Mouse (Mus musculus) embryonic stem cell, embryonic (primary cell): Measurements from ENCODE around the gene Acan.

ENCODE experiments used
- CTCF ChIA-PET, 4 experiments: fragments of 300-600 bp in 2 of 4; fragments of 350-600 bp in 2 of 4; sonication (Branson Sonifier 250); formaldehyde crosslinking; loops; one replicate each; lab custom pipeline; 2022; ENCODE audit warnings: inconsistent platforms in 2 of 4; lab: Charles Lee
- POLR2A ChIA-PET, 4 experiments: fragments of 300-600 bp in 2 of 4; fragments of 350-600 bp in 2 of 4; sonication (Branson Sonifier 250); formaldehyde crosslinking; loops; one replicate each; lab custom pipeline; 2022; ENCODE audit warnings: antibody characterized with exemption in 4 of 4, inconsistent platforms in 1 of 4; lab: Charles Lee

Gene Acan

GRCm38 (mm10) chr7:79053383-79053889 lies at the start of gene Acan:
Gene Acan (plus strand): TSS chr7:79053483.
- CTCF ChIA-PET: interaction anchor here (0.6 to 2.0 kb wide), 14 partner anchors 12 to 191 kb away, joined by 3 to 10 read pairs (median 4); no protein-coding TSS in a partner anchor
- POLR2A ChIA-PET: interaction anchor here (0.5 to 1.5 kb wide), 18 partner anchors 10 to 462 kb away, joined by 3 to 9 read pairs (median 3); no protein-coding TSS in a partner anchor

GRCm38 (mm10) chr7:79021293-79021905 lies 31.9 kb upstream of the Acan start:
- POLR2A ChIA-PET: interaction anchor here in 1 of 4 experiments (1.0 kb wide), 1 partner anchor 38 kb away, joined by 4 read pairs; no protein-coding TSS in a partner anchor

GRCm38 (mm10) chr7:79029138-79029537 lies 24.1 kb upstream of the Acan start:
- POLR2A ChIA-PET: no interaction called here
- CTCF ChIA-PET: interaction anchor here in 2 of 4 experiments (0.6 to 0.7 kb wide), 2 partner anchors 27 to 60 kb away, joined by 3 read pairs; no protein-coding TSS in a partner anchor

More at GRCm38 (mm10) chr7:79021293-79021905, 31.9 kb upstream of the Acan start:
- CTCF ChIA-PET: interaction anchor here in 1 of 4 experiments (1.4 kb wide), 1 partner anchor 37 kb away, joined by 5 read pairs; no protein-coding TSS in a partner anchor

DNA sequence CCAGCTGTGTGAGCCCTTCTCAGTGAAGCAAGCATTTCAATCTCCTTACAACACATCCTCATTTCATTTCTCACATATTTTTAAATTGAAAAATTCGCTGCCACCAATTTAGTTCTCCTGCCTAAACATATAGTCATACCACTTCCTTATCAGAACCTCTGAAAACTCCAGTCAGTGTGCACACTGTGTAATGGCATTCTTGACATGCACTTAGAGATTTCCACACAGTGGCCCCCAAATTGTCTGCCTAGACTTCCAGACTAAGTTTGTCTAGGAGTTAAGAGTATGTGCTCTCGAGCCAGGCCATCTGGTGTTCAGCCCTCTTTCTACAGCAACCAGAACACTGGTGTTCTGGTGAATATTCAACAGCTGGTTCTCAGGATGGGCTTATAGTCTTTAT lies 19.5 kb upstream of the Acan start:
- CTCF ChIA-PET: no interaction called here
- POLR2A ChIA-PET: interaction anchor here in 1 of 4 experiments (1.5 kb wide), 1 partner anchor 25 kb away, joined by 3 read pairs; no protein-coding TSS in a partner anchor

- ChIA-PET CTCF (no interaction called here), POLR2A (interaction anchor here in 2 of 4 experiments (1.3 to 1.5 kb wide), 2 partner anchors 14 to 25 kb away, joined by 3 to 4 read pairs; no protein-coding TSS in a partner anchor)
These were observed 18.8 kb upstream of the Acan start for GRCm38 (mm10) chr7:79034521-79034920.

DNA sequence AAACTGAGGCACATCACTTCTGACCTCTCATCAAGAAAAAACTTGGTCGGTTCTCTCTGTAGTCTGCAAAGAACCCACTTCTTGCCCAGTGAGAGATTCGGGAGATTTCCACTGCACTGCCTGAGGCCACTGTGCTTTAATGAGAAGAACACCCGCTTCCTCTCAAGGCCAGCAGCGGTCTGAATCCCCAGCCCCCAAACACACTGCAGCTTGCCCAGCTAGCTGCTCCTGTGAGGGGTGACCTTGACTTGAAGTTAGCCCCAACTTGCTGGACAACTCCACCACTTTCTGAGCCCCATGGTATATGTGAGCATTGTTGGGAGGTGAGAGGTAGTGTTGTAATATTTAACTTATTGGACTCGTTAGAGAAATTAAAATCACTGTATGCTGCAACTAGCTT lies 1.2 kb upstream of the Acan start:
- ChIA-PET CTCF (interaction anchor here in 1 of 4 experiments (2.0 kb wide), 1 partner anchor 29 kb away, joined by 7 read pairs; no protein-coding TSS in a partner anchor), POLR2A (interaction anchor here in 1 of 4 experiments (0.6 to 0.7 kb wide), 2 partner anchors 12 to 38 kb away, joined by 3 read pairs; no protein-coding TSS in a partner anchor)

GRCm38 (mm10) chr7:79052521-79053382 lies 531 bp upstream of the Acan start:
- ChIA-PET CTCF (interaction anchor here in 3 of 4 experiments (0.6 to 2.0 kb wide), 9 partner anchors 28 to 191 kb away, joined by 3 to 10 read pairs (median 5); no protein-coding TSS in a partner anchor), POLR2A (interaction anchor here (0.5 to 1.4 kb wide), 12 partner anchors 13 to 195 kb away, joined by 3 to 9 read pairs (median 3); no protein-coding TSS in a partner anchor)

DNA sequence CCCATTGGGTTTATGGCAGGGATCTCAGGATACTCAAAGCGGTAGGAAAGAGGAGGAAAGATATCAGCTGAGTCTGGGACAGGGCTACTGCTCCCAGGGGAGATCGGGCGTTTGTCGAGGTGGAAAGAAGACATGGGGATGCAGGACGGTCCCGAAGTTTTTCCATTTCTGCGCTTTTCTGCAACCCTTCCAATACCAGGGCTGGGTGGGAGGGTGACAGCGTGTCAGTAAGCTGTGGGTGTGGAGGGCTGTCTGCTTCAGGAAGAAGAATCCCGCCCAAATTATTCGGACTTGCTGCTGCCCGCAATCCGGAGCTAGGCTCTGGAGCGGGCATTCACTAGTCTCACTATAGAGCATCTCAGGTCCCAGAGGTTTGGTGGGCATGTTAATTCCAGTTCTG lies 828 bp downstream of the Acan start:
- ChIA-PET POLR2A (interaction anchor here in 3 of 4 experiments (0.5 to 1.5 kb wide), 9 partner anchors 10 to 388 kb away, joined by 3 to 8 read pairs (median 3); no protein-coding TSS in a partner anchor), CTCF (interaction anchor here in 3 of 4 experiments (0.9 to 2.0 kb wide), 5 partner anchors 27 to 143 kb away, joined by 3 to 7 read pairs (median 5); no protein-coding TSS in a partner anchor)

DNA sequence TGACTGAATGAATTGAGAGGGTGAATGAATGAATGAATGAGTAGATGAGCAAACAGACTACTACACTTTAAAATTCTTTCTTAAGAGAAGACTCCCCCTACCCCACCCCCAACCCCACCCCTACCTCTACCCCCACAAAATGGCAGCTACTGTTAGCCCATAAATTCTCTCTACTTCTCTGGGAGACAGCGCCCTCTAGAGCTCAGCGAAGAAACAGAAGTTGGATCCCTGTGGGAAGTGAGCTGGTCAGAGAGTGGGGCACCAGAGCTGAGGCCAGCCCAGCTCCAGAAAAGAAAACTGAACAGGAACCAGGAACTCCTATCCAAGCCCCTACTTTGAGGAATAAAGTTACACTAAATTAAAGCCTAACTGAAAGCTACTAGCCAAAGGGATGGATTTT lies 5.3 kb downstream of the Acan start:
- ChIA-PET CTCF (interaction anchor here (0.5 to 2.0 kb wide), 93 partner anchors 8 to 727 kb away, joined by 3 to 16 read pairs (median 4); partner anchors contain the start of genes Isg20 (in 2 of the 4), Aen (in 1 of the 4) and Mfge8 (in 1 of the 4)), POLR2A (interaction anchor here in 3 of 4 experiments (0.6 to 1.6 kb wide), 8 partner anchors 9 to 220 kb away, joined by 3 to 5 read pairs (median 4); partner anchors contain the start of gene Aen (in 1 of the 3))

- POLR2A ChIA-PET: interaction anchor here in 2 of 4 experiments (0.6 to 2.4 kb wide), 2 partner anchors 133 to 171 kb away, joined by 4 to 11 read pairs; partner anchors contain the start of gene Aen (in 1 of the 2)
- CTCF ChIA-PET: interaction anchor here (0.8 to 2.1 kb wide), 9 partner anchors 9 to 19 kb away, joined by 3 to 9 read pairs (median 5); no protein-coding TSS in a partner anchor
These were observed 14.2 kb downstream of the Acan start for GRCm38 (mm10) chr7:79067466-79067865.

- ChIA-PET POLR2A (interaction anchor here in 3 of 4 experiments (0.7 to 2.4 kb wide), 3 partner anchors 8 to 172 kb away, joined by 3 to 11 read pairs (median 5); partner anchors contain the start of gene Aen (in 1 of the 3)), CTCF (interaction anchor here (0.5 to 2.1 kb wide), 10 partner anchors 9 to 278 kb away, joined by 3 to 9 read pairs (median 5); no protein-coding TSS in a partner anchor)
These were observed 14.9 kb downstream of the Acan start for GRCm38 (mm10) chr7:79068231-79068630.

DNA sequence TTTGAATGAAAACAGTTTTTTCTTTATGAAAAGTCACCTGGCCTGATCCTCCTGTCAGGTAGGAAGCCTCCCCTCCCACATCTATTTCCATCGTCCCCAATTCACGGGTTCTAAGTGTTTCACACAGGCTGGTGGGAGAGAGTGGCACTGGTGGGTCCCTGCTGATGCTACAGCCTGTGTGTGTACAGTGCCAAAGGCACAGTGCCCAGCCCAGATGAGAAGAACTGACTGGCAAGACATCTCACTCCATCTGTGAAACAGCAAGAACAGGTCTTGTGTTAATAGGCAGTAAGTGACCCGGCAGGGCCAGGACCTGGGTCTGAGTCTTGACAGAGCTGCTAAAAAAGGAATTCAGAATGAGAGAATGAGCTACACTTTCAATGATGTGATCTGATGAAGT lies 25.9 kb downstream of the Acan start:
- ChIA-PET POLR2A (interaction anchor here in 1 of 4 experiments (1.4 kb wide), 1 partner anchor 153 kb away, joined by 3 read pairs; no protein-coding TSS in a partner anchor), CTCF (interaction anchor here (0.5 to 4.1 kb wide), 7 partner anchors 9 to 1727 kb away, joined by 3 to 45 read pairs (median 5); no protein-coding TSS in a partner anchor)

- ChIA-PET POLR2A (interaction anchor here in 2 of 4 experiments (0.7 to 1.0 kb wide), 2 partner anchors 8 to 17 kb away, joined by 3 to 6 read pairs; no protein-coding TSS in a partner anchor), CTCF (interaction anchor here (0.6 to 4.1 kb wide), 50 partner anchors 8 to 1495 kb away, joined by 3 to 45 read pairs (median 4); partner anchors contain the start of genes Acan (in 1 of the 4) and Aen (in 1 of the 4))
These were observed 27.5 kb downstream of the Acan start for GRCm38 (mm10) chr7:79080572-79081399.

DNA sequence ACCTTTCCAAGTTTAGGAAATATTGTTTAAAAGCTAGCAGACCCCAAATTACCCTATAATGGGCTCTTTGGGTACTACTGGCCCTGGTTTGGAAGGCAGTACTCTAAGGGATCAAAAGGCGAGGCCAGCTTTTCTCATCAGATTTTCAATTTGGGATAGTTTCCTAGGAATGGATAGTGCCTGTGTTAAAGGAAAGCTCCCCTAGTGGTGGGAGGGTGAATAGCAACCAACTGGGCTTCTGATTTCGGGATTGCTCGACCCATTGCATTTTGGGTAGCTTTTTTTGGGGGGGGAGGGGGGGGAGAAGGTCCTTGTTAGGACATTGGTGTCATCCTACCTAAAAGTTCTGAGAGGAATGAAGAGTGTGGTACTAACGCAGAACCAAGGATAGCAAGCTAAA lies 35.8 kb downstream of the Acan start:
- POLR2A ChIA-PET: interaction anchor here in 3 of 4 experiments (0.6 to 1.3 kb wide), 25 partner anchors 8 to 1442 kb away, joined by 3 to 7 read pairs (median 4); partner anchors contain the start of genes Aen (in 1 of the 3), Hapln3 (in 1 of the 3) and Mesp2 (in 1 of the 3)
- CTCF ChIA-PET: interaction anchor here (0.5 to 2.2 kb wide), 106 partner anchors 8 to 863 kb away, joined by 3 to 18 read pairs (median 4); partner anchors contain the start of genes Hapln3 (in 2 of the 4), Acan (in 1 of the 4), Aen (in 1 of the 4) and Det1 (in 1 of the 4)

DNA sequence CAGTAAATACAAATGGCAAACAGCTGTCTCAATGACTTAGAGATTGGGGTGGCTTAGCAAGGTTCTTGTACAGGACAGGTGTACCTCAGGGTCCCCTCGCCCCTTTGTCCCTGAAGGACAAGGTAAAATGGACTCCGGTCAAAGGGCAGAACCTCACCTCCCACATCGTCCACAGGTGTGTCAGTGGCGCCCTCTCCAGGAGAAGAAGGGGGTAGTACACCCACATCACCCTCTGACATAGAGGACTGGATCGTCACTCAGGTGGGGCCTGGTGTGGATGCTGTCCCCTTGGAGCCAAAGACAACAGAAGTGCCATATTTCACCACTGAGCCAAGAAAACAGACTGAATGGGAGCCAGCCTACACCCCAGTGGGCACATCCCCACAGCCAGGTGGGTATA lies 43.2 kb downstream of the Acan start:
- ChIA-PET POLR2A (interaction anchor here in 1 of 4 experiments (0.6 kb wide), 1 partner anchor 366 kb away, joined by 7 read pairs; no protein-coding TSS in a partner anchor), CTCF (interaction anchor here in 2 of 4 experiments (0.5 to 1.0 kb wide), 3 partner anchors 38 to 977 kb away, joined by 3 read pairs; no protein-coding TSS in a partner anchor)

DNA sequence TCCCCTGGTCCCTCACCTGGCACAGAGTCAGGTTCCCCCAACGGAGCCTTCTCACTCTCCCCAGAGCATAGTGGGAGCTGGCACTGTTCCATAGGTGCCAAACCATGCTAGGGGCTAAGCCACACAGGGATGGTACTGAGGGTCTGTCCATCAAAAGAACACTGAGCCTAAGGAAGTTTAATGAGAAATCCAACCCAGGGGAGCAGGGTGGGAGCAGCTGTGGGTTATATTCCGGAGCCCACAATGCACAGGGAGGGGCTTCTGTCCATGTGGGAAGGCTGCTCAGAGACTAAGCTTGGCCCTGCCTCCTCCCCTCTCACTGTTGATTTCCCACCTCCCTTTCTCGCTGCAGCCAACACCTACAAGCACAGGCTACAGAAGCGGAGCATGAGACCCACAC lies 60.6 kb downstream of the Acan start:
- CTCF ChIA-PET: no interaction called here

More for the DNA sequence above, 60.6 kb downstream of the Acan start:
- POLR2A ChIA-PET: no interaction called here
